Mouse (Mus musculus): ENCODE data around the gene Mrtfb. TPM values are rescaled to one million over a fixed set of nuclear protein-coding genes. Genes with fewer than 3 reads are reported as not detected.

Mrtfb gene
- polyA plus RNA-seq, 1 experiment from 2014 or later = 28.9 TPM

- Histone ChIP-seq H3K27ac (no peak overlapping the region), H3K36me3 (no peaks in the 10 kb centered on the region), H3K9me3 (no peaks in the 10 kb centered on the region), H3K4me3 (no peak overlapping the region), H3K27me3 (no peaks in the 10 kb centered on the region), H3K4me1 (peaks cover 35% of the 10 kb centered on the region), H3K9ac (no peak overlapping the region), H3K4me2 (no peak overlapping the region)
- no peak for ATAC-seq (ENCODE audit: insufficient number of reproducible peaks, insufficient read depth, low FRiP score, low TSS enrichment, low read depth)
- 64% methylated on average over 5 of the region's 5 CpGs for WGBS
These were observed 98.2 kb downstream of the Mrtfb start for GRCm38 (mm10) chr16:13354431-13354830.

- Histone ChIP-seq H3K36me3 (no peaks in the 10 kb centered on the region), H3K4me3 (no peak overlapping the region), H3K27me3 (no peaks in the 10 kb centered on the region), H3K9ac (peak overlapping the region; percentile 0; the same call in 1 of the 2 replicates), H3K4me1 (peaks cover 44% of the 10 kb centered on the region), H3K9me3 (no peaks in the 10 kb centered on the region), H3K4me2 (peak overlapping the region; percentile 44), H3K27ac (0 out of 2 replicates have a peak overlapping the region, but pooled peaks have one; percentile 3)
- no peak for ATAC-seq (ENCODE audit: insufficient number of reproducible peaks, insufficient read depth, low FRiP score, low TSS enrichment, low read depth)
- WGBS = 23% methylated on average over 15 of the region's 15 CpGs
These were observed 101.8 kb downstream of the Mrtfb start for GRCm38 (mm10) chr16:13357806-13358679.

- Histone ChIP-seq H3K4me3 (no peak overlapping the region), H3K27ac (0 out of 2 replicates have a peak overlapping the region, but pooled peaks have one; percentile 3), H3K36me3 (no peaks in the 10 kb centered on the region), H3K9ac (no peak overlapping the region), H3K9me3 (no peaks in the 10 kb centered on the region), H3K27me3 (no peaks in the 10 kb centered on the region), H3K4me2 (no peak overlapping the region), H3K4me1 (peaks cover 43% of the 10 kb centered on the region)
- ATAC-seq (ENCODE audit: insufficient number of reproducible peaks, insufficient read depth, low FRiP score, low TSS enrichment, low read depth) = no peak
These were observed 102.5 kb downstream of the Mrtfb start for GRCm38 (mm10) chr16:13358741-13359140.

GRCm38 (mm10) chr16:13359405-13359858 lies 103.2 kb downstream of the Mrtfb start:
- Histone ChIP-seq H3K4me3 (no peak overlapping the region), H3K27me3 (no peaks in the 10 kb centered on the region), H3K9ac (no peak overlapping the region), H3K4me1 (peaks cover 40% of the 10 kb centered on the region), H3K4me2 (peak overlapping the region; percentile 19; the same call in 1 of the 2 replicates), H3K9me3 (no peaks in the 10 kb centered on the region), H3K36me3 (no peaks in the 10 kb centered on the region), H3K27ac (no peak overlapping the region)
- ATAC-seq (ENCODE audit: insufficient number of reproducible peaks, insufficient read depth, low FRiP score, low TSS enrichment, low read depth) = no peak
- 43% methylated on average over 9 of the region's 9 CpGs for WGBS

- Histone ChIP-seq H3K9ac (0 out of 2 replicates have a peak overlapping the region, but pooled peaks have one; percentile 22), H3K36me3 (no peaks in the 10 kb centered on the region), H3K27ac (no peak overlapping the region), H3K4me2 (no peak overlapping the region), H3K9me3 (no peaks in the 10 kb centered on the region), H3K27me3 (no peaks in the 10 kb centered on the region), H3K4me3 (no peak overlapping the region), H3K4me1 (peaks cover 40% of the 10 kb centered on the region)
- ATAC-seq (ENCODE audit: insufficient number of reproducible peaks, insufficient read depth, low FRiP score, low TSS enrichment, low read depth) = no peak
These were observed 103.9 kb downstream of the Mrtfb start for GRCm38 (mm10) chr16:13360208-13360607.

GRCm38 (mm10) chr16:13360835-13361234 lies 104.6 kb downstream of the Mrtfb start:
- 70% methylated on average over 5 of the region's 5 CpGs for WGBS
- Histone ChIP-seq H3K4me1 (peaks cover 40% of the 10 kb centered on the region), H3K4me3 (no peak overlapping the region), H3K36me3 (no peaks in the 10 kb centered on the region), H3K9ac (no peak overlapping the region), H3K27me3 (no peaks in the 10 kb centered on the region), H3K9me3 (no peaks in the 10 kb centered on the region), H3K27ac (no peak overlapping the region), H3K4me2 (no peak overlapping the region)
- ATAC-seq (ENCODE audit: insufficient number of reproducible peaks, insufficient read depth, low FRiP score, low TSS enrichment, low read depth) = no peak

GRCm38 (mm10) chr16:13363141-13363540 lies 106.9 kb downstream of the Mrtfb start:
- H3K9me3 ChIP-seq = no peaks in the 10 kb centered on the region
- no peak overlapping the region for H3K4me2 ChIP-seq
- 72% methylated on average over 5 of the region's 5 CpGs for WGBS
- H3K27ac ChIP-seq = no peak overlapping the region
- H3K9ac ChIP-seq = no peak overlapping the region
- ATAC-seq (ENCODE audit: insufficient number of reproducible peaks, insufficient read depth, low FRiP score, low TSS enrichment, low read depth) = no peak
- peaks cover 39% of the 10 kb centered on the region for H3K4me1 ChIP-seq
- H3K4me3 ChIP-seq = no peak overlapping the region
- no peaks in the 10 kb centered on the region for H3K36me3 ChIP-seq
- no peaks in the 10 kb centered on the region for H3K27me3 ChIP-seq

- peaks cover 31% of the 10 kb centered on the region for H3K4me1 ChIP-seq
- H3K36me3 ChIP-seq = no peaks in the 10 kb centered on the region
- H3K9ac ChIP-seq = no peak overlapping the region
- no peak overlapping the region for H3K27ac ChIP-seq
- ATAC-seq (ENCODE audit: insufficient number of reproducible peaks, insufficient read depth, low FRiP score, low TSS enrichment, low read depth) = no peak
- WGBS = 53% methylated on average over 3 of the region's 3 CpGs
- H3K27me3 ChIP-seq = no peaks in the 10 kb centered on the region
- H3K4me3 ChIP-seq = no peak overlapping the region
- H3K9me3 ChIP-seq = no peaks in the 10 kb centered on the region
- H3K4me2 ChIP-seq = no peak overlapping the region
These were observed 107.9 kb downstream of the Mrtfb start for GRCm38 (mm10) chr16:13364145-13364544.

- no peak overlapping the region for H3K9ac ChIP-seq
- no peaks in the 10 kb centered on the region for H3K36me3 ChIP-seq
- 0 out of 2 replicates have a peak overlapping the region, but pooled peaks have one; percentile 55 for H3K27ac ChIP-seq
- H3K4me3 ChIP-seq = no peak overlapping the region
- no peak overlapping the region for H3K4me2 ChIP-seq
- H3K4me1 ChIP-seq = peaks cover 25% of the 10 kb centered on the region
- 73% methylated on average over 1 of the region's 1 CpGs for WGBS
- no peaks in the 10 kb centered on the region for H3K9me3 ChIP-seq
- ATAC-seq (ENCODE audit: insufficient number of reproducible peaks, insufficient read depth, low FRiP score, low TSS enrichment, low read depth) = no peak
- H3K27me3 ChIP-seq = no peaks in the 10 kb centered on the region
These were observed 110.0 kb downstream of the Mrtfb start for GRCm38 (mm10) chr16:13366256-13366655.

GRCm38 (mm10) chr16:13366802-13367465 lies 110.7 kb downstream of the Mrtfb start:
- Histone ChIP-seq H3K9ac (no peak overlapping the region), H3K27ac (peak overlapping the region; percentile 55; the same call in 1 of the 2 replicates), H3K9me3 (no peaks in the 10 kb centered on the region), H3K4me3 (no peak overlapping the region), H3K4me1 (peaks cover 29% of the 10 kb centered on the region), H3K27me3 (no peaks in the 10 kb centered on the region), H3K36me3 (no peaks in the 10 kb centered on the region), H3K4me2 (no peak overlapping the region)
- 29% methylated on average over 4 of the region's 4 CpGs for WGBS
- 0 out of 2 replicates have a peak, but pooled peaks have one; percentile 48 for ATAC-seq (ENCODE audit: insufficient number of reproducible peaks, insufficient read depth, low FRiP score, low TSS enrichment, low read depth)

GRCm38 (mm10) chr16:13367466-13367856 lies 111.2 kb downstream of the Mrtfb start:
- no peaks in the 10 kb centered on the region for H3K9me3 ChIP-seq
- peak overlapping the region; percentile 55; the same call in 1 of the 2 replicates for H3K27ac ChIP-seq
- no peak overlapping the region for H3K4me2 ChIP-seq
- no peaks in the 10 kb centered on the region for H3K27me3 ChIP-seq
- no peak overlapping the region for H3K9ac ChIP-seq
- ATAC-seq (ENCODE audit: insufficient number of reproducible peaks, insufficient read depth, low FRiP score, low TSS enrichment, low read depth) = no peak
- no peak overlapping the region for H3K4me3 ChIP-seq
- H3K36me3 ChIP-seq = no peaks in the 10 kb centered on the region
- 80% methylated on average over 2 of the region's 2 CpGs for WGBS
- H3K4me1 ChIP-seq = peaks cover 30% of the 10 kb centered on the region

Data from embryonic facial prominence, embryonic 13.5 days (tissue).